Mouse (Mus musculus): Measurements from ENCODE around the gene Lfng. TPM values are rescaled to one million over a fixed set of nuclear protein-coding genes. Genes with fewer than 3 reads are reported as not detected.

Lfng gene
- polyA plus RNA-seq, 1 experiment from 2014 or later: 28.5 TPM

GRCm38 (mm10) chr5:140610273-140611011 lies 3.3 kb downstream of the Lfng start:
- peaks cover 84% of the 10 kb centered on the region for H3K4me1 ChIP-seq
- peak; percentile 24; the same call in 1 of the 2 replicates for ATAC-seq (ENCODE audit: low FRiP score, low read depth)
- no peaks in the 10 kb centered on the region for H3K9me3 ChIP-seq
- peak overlapping the region; percentile 98 for H3K27ac ChIP-seq (replicated peaks)
- H3K4me3 ChIP-seq: peak overlapping the region; percentile 72
- peaks cover 22% of the 10 kb centered on the region for H3K27me3 ChIP-seq
- H3K36me3 ChIP-seq: peaks cover 30% of the 10 kb centered on the region
- H3K4me2 ChIP-seq (replicated peaks): peak overlapping the region; percentile 68
- H3K9ac ChIP-seq (replicated peaks): peak overlapping the region; percentile 84
- 1% methylated on average over 30 of the region's 30 CpGs for WGBS

GRCm38 (mm10) chr5:140611021-140611583 lies 4.0 kb downstream of the Lfng start:
- ATAC-seq (ENCODE audit: low FRiP score, low read depth): peak; percentile 64
- H3K4me3 ChIP-seq: peak overlapping the region; percentile 72
- peak overlapping the region; percentile 84 for H3K9ac ChIP-seq (replicated peaks)
- 1% methylated on average over 21 of the region's 21 CpGs for WGBS
- peaks cover 33% of the 10 kb centered on the region for H3K36me3 ChIP-seq
- H3K4me2 ChIP-seq (replicated peaks): peak overlapping the region; percentile 68
- peaks cover 15% of the 10 kb centered on the region for H3K27me3 ChIP-seq
- peak overlapping the region; percentile 98 for H3K27ac ChIP-seq (replicated peaks)
- no peaks in the 10 kb centered on the region for H3K9me3 ChIP-seq
- peaks cover 78% of the 10 kb centered on the region for H3K4me1 ChIP-seq

- H3K4me2 ChIP-seq (replicated peaks): peak overlapping the region; percentile 68
- peak overlapping the region; percentile 72 for H3K4me3 ChIP-seq
- peak overlapping the region; percentile 98 for H3K27ac ChIP-seq (replicated peaks)
- peak; percentile 14; the same call in 1 of the 2 replicates for ATAC-seq (ENCODE audit: low FRiP score, low read depth)
- no peaks in the 10 kb centered on the region for H3K9me3 ChIP-seq
- peaks cover 9% of the 10 kb centered on the region; the same call in 1 of the 2 replicates for H3K27me3 ChIP-seq
- WGBS: under 1% methylated on average over 15 of the region's 15 CpGs
- peak overlapping the region; percentile 51 for H3K9ac ChIP-seq (replicated peaks)
- peaks cover 36% of the 10 kb centered on the region for H3K36me3 ChIP-seq
- peaks cover 72% of the 10 kb centered on the region for H3K4me1 ChIP-seq
Measured at GRCm38 (mm10) chr5:140611611-140612185, 4.6 kb downstream of the Lfng start.

GRCm38 (mm10) chr5:140612191-140612590 lies 5.1 kb downstream of the Lfng start:
- 22% methylated on average over 18 of the region's 18 CpGs for WGBS
- Histone ChIP-seq H3K27ac (replicated peaks) (peak overlapping the region; percentile 98), H3K4me2 (replicated peaks) (peak overlapping the region; percentile 68), H3K9me3 (no peaks in the 10 kb centered on the region), H3K27me3 (0 out of 2 replicates have a peak, but pooled peaks cover 4% of the 10 kb centered on the region), H3K4me1 (peaks cover 67% of the 10 kb centered on the region), H3K9ac (replicated peaks) (peak overlapping the region; percentile 51), H3K4me3 (peak overlapping the region; percentile 72), H3K36me3 (peaks cover 38% of the 10 kb centered on the region)
- ATAC-seq (ENCODE audit: low FRiP score, low read depth): no peak; the same call in 1 of the 2 replicates

- no peak overlapping the region for H3K4me2 ChIP-seq (replicated peaks)
- no peaks in the 10 kb centered on the region for H3K9me3 ChIP-seq
- no peak overlapping the region for H3K9ac ChIP-seq (replicated peaks)
- H3K27ac ChIP-seq (replicated peaks): peak overlapping the region; percentile 44; the same call in 1 of the 2 replicates
- H3K27me3 ChIP-seq: 0 out of 2 replicates have a peak, but pooled peaks cover 3% of the 10 kb centered on the region
- no peak for ATAC-seq (ENCODE audit: low FRiP score, low read depth)
- peaks cover 43% of the 10 kb centered on the region for H3K36me3 ChIP-seq
- H3K4me3 ChIP-seq: no peak overlapping the region
- WGBS: 96% methylated on average over 10 of the region's 10 CpGs
- H3K4me1 ChIP-seq: peaks cover 55% of the 10 kb centered on the region
Measured at GRCm38 (mm10) chr5:140614141-140614540, 7.0 kb downstream of the Lfng start.

GRCm38 (mm10) chr5:140614837-140615236 lies 7.7 kb downstream of the Lfng start:
- no peaks in the 10 kb centered on the region for H3K9me3 ChIP-seq
- peaks cover 48% of the 10 kb centered on the region for H3K4me1 ChIP-seq
- 0 out of 2 replicates have a peak, but pooled peaks cover 3% of the 10 kb centered on the region for H3K27me3 ChIP-seq
- WGBS: 87% methylated on average over 4 of the region's 4 CpGs
- no peak for ATAC-seq (ENCODE audit: low FRiP score, low read depth)
- H3K4me2 ChIP-seq (replicated peaks): no peak overlapping the region
- no peak overlapping the region for H3K9ac ChIP-seq (replicated peaks)
- peak overlapping the region; percentile 44; the same call in 1 of the 2 replicates for H3K27ac ChIP-seq (replicated peaks)
- no peak overlapping the region for H3K4me3 ChIP-seq
- H3K36me3 ChIP-seq: peaks cover 43% of the 10 kb centered on the region

GRCm38 (mm10) chr5:140615321-140616109 lies 8.4 kb downstream of the Lfng start:
- H3K4me2 ChIP-seq (replicated peaks): no peak overlapping the region
- no peak overlapping the region for H3K4me3 ChIP-seq
- H3K36me3 ChIP-seq: peaks cover 43% of the 10 kb centered on the region
- no peak for ATAC-seq (ENCODE audit: low FRiP score, low read depth)
- H3K27me3 ChIP-seq: 0 out of 2 replicates have a peak, but pooled peaks cover 3% of the 10 kb centered on the region
- WGBS: 84% methylated on average over 10 of the region's 10 CpGs
- H3K9me3 ChIP-seq: no peaks in the 10 kb centered on the region
- 0 out of 2 replicates have a peak overlapping the region, but pooled peaks have one; percentile 56 for H3K27ac ChIP-seq (replicated peaks)
- H3K4me1 ChIP-seq: peaks cover 41% of the 10 kb centered on the region
- no peak overlapping the region for H3K9ac ChIP-seq (replicated peaks)

- no peak overlapping the region for H3K4me2 ChIP-seq (replicated peaks)
- H3K4me1 ChIP-seq: peaks cover 36% of the 10 kb centered on the region
- 82% methylated on average over 6 of the region's 6 CpGs for WGBS
- no peak for ATAC-seq (ENCODE audit: low FRiP score, low read depth)
- 0 out of 2 replicates have a peak, but pooled peaks cover 3% of the 10 kb centered on the region for H3K27me3 ChIP-seq
- peak overlapping the region; percentile 56; the same call in 1 of the 2 replicates for H3K27ac ChIP-seq (replicated peaks)
- no peaks in the 10 kb centered on the region for H3K9me3 ChIP-seq
- no peak overlapping the region for H3K4me3 ChIP-seq
- peaks cover 43% of the 10 kb centered on the region for H3K36me3 ChIP-seq
- H3K9ac ChIP-seq (replicated peaks): no peak overlapping the region
Measured at GRCm38 (mm10) chr5:140616110-140616503, 9.0 kb downstream of the Lfng start.

GRCm38 (mm10) chr5:140616691-140617090 lies 9.6 kb downstream of the Lfng start:
- 0 out of 2 replicates have a peak, but pooled peaks cover 3% of the 10 kb centered on the region for H3K27me3 ChIP-seq
- whole genome bisulfite sequencing: 72% methylated on average over 9 of the region's 9 CpGs
- no peak for ATAC-seq (ENCODE audit: low FRiP score, low read depth)
- H3K4me3 ChIP-seq: no peak overlapping the region
- H3K4me2 ChIP-seq (replicated peaks): no peak overlapping the region
- H3K9me3 ChIP-seq: no peaks in the 10 kb centered on the region
- peaks cover 37% of the 10 kb centered on the region for H3K4me1 ChIP-seq
- H3K27ac ChIP-seq (replicated peaks): peak overlapping the region; percentile 56
- H3K36me3 ChIP-seq: peaks cover 43% of the 10 kb centered on the region
- H3K9ac ChIP-seq (replicated peaks): no peak overlapping the region

GRCm38 (mm10) chr5:140617714-140618113 lies 10.6 kb downstream of the Lfng start:
- H3K9me3 ChIP-seq: no peaks in the 10 kb centered on the region
- peak overlapping the region; percentile 56 for H3K27ac ChIP-seq (replicated peaks)
- no peak overlapping the region for H3K4me3 ChIP-seq
- H3K36me3 ChIP-seq: peaks cover 47% of the 10 kb centered on the region
- no peak for ATAC-seq (ENCODE audit: low FRiP score, low read depth)
- H3K4me2 ChIP-seq (replicated peaks): no peak overlapping the region
- 91% methylated on average over 5 of the region's 5 CpGs for WGBS
- H3K9ac ChIP-seq (replicated peaks): no peak overlapping the region
- H3K27me3 ChIP-seq: 0 out of 2 replicates have a peak, but pooled peaks cover under 1% of the 10 kb centered on the region
- H3K4me1 ChIP-seq: peaks cover 26% of the 10 kb centered on the region

GRCm38 (mm10) chr5:140619151-140619771 lies 12.1 kb downstream of the Lfng start:
- Histone ChIP-seq H3K27ac (replicated peaks) (no peak overlapping the region; the same call in 1 of the 2 replicates), H3K27me3 (no peaks in the 10 kb centered on the region), H3K4me2 (replicated peaks) (no peak overlapping the region), H3K9me3 (no peaks in the 10 kb centered on the region), H3K36me3 (peaks cover 47% of the 10 kb centered on the region), H3K4me1 (peaks cover 17% of the 10 kb centered on the region), H3K4me3 (no peak overlapping the region), H3K9ac (replicated peaks) (no peak overlapping the region)
- ATAC-seq (ENCODE audit: low FRiP score, low read depth): peak; percentile 35; the same call in 1 of the 2 replicates
- 23% methylated on average over 6 of the region's 6 CpGs for WGBS

Data from midbrain, embryonic 12.5 days (tissue).